Mouse (Mus musculus) MEL (cell line): ENCODE measurements at regions not wholly inside any gene's neighbourhood (a gene's known extent, or its start where the extent isn't known, plus 50 kb on each side); places are given as distances from the start of the nearest gene placed in this dataset.

ENCODE experiments used
- DNase-seq: peaks from one replicate; pipeline ENCODE4 v3.0.0; 2011; ENCODE audit warnings: low read depth, low spot score
- H3K27ac ChIP-seq: 2 replicates; pipeline ENCODE4 v1.5.1; 2012; ENCODE audit warnings: low read depth, mild to moderate bottlenecking, control low read depth, low read length, moderate library complexity; ENCODE audit not compliant: control insufficient read depth
- H3K27me3 ChIP-seq, 2 experiments: fragments of 150-350 bp in 1 of 2; sonication (generic) in 1 of 2; 2 replicates each; pipeline ENCODE4 v1.6.1; 2012; ENCODE audit warnings: low read length in 2 of 2, mild to moderate bottlenecking in 2 of 2, improper control_type of control experiment in 1 of 2, moderate library complexity in 1 of 2; ENCODE audit not compliant: insufficient read depth in 2 of 2, control insufficient read depth in 1 of 2
- H3K36me3 ChIP-seq, 2 experiments: 2 replicates each; pipeline ENCODE4 v1.6.1; 2012 to 2014; ENCODE audit warnings: low read length in 2 of 2, improper control_type of control experiment in 1 of 2, inconsistent platforms in 1 of 2, mild to moderate bottlenecking in 1 of 2; ENCODE audit not compliant: insufficient read depth in 2 of 2, control insufficient read depth in 1 of 2
- H3K4me1 ChIP-seq, 2 experiments: fragments of 150-350 bp in 1 of 2; sonication (generic) in 1 of 2; 2 replicates each; pipeline ENCODE4 v1.6.1; 2012; ENCODE audit warnings: low read length in 2 of 2, improper control_type of control experiment in 1 of 2, mild to moderate bottlenecking in 1 of 2; ENCODE audit not compliant: insufficient read depth in 2 of 2, control insufficient read depth in 1 of 2
- H3K4me3 ChIP-seq, 2 experiments: fragments of 150-350 bp in 1 of 2; sonication (generic) in 1 of 2; 2 replicates each; pipeline ENCODE4 v1.5.1; 2012; ENCODE audit warnings: low read depth in 2 of 2, low read length in 2 of 2, mild to moderate bottlenecking in 2 of 2, moderate library complexity in 2 of 2, control low read depth in 1 of 2, improper control_type of control experiment in 1 of 2; ENCODE audit not compliant: control insufficient read depth in 1 of 2, insufficient read depth in 1 of 2
- H3K79me2 ChIP-seq: 2 replicates; pipeline ENCODE4 v1.6.1; 2012; ENCODE audit warnings: mild to moderate bottlenecking, low read length, moderate library complexity; ENCODE audit not compliant: control insufficient read depth, poor library complexity, insufficient read depth
- H3K9ac ChIP-seq: 2 replicates; pipeline ENCODE4 v1.6.1; 2012; ENCODE audit warnings: low read depth, mild to moderate bottlenecking, control low read depth, low read length, moderate library complexity; ENCODE audit not compliant: control insufficient read depth, poor library complexity, severe bottlenecking
- H3K9me3 ChIP-seq: fragments of 150-350 bp; sonication (generic); replicated peaks from 2 replicates; pipeline ENCODE4 v1.6.1; 2012; ENCODE audit warnings: mild to moderate bottlenecking, low read length, improper control_type of control experiment, moderate library complexity; ENCODE audit not compliant: insufficient read depth
- CHD1 ChIP-seq: IDR thresholded peaks from 2 replicates; pipeline ENCODE4 v1.6.1; 2012; ENCODE audit warnings: low read depth, mild to moderate bottlenecking, inconsistent platforms, low read length, improper control_type of control experiment
- CHD2 ChIP-seq: IDR thresholded peaks from 2 replicates; pipeline ENCODE4 v1.6.1; 2011; ENCODE audit warnings: low read length, improper control_type of control experiment
- ELF1 ChIP-seq: IDR thresholded peaks from 2 replicates; pipeline ENCODE4 v1.6.1; 2014; ENCODE audit warnings: low read depth, mild to moderate bottlenecking, inconsistent platforms, low read length, improper control_type of control experiment, moderate library complexity
- ETS1 ChIP-seq: IDR thresholded peaks from 2 replicates; pipeline ENCODE4 v1.6.1; 2012; ENCODE audit warnings: low read depth, mild to moderate bottlenecking, inconsistent platforms, low read length, improper control_type of control experiment, moderate library complexity
- MAFK ChIP-seq: IDR thresholded peaks from 2 replicates; pipeline ENCODE4 v1.6.1; 2011; ENCODE audit warnings: low read depth, mild to moderate bottlenecking, low read length, improper control_type of control experiment, borderline replicate concordance
- MAX ChIP-seq: IDR thresholded peaks from 2 replicates; pipeline ENCODE4 v1.6.1; 2011; ENCODE audit warnings: low read length, improper control_type of control experiment
- MEF2A ChIP-seq: IDR thresholded peaks from 2 replicates; pipeline ENCODE4 v1.6.1; 2014; ENCODE audit warnings: low read depth, mild to moderate bottlenecking, inconsistent platforms, low read length, improper control_type of control experiment; ENCODE audit not compliant: poor library complexity, insufficient replicate concordance, severe bottlenecking; ENCODE audit errors: extremely low read depth
- POLR2AphosphoS5 ChIP-seq: IDR thresholded peaks from 2 replicates; pipeline ENCODE4 v1.6.1; 2012; ENCODE audit warnings: low read depth, borderline replicate concordance, mild to moderate bottlenecking, inconsistent platforms, low read length, moderate library complexity, mixed read lengths
- TAL1 ChIP-seq: IDR thresholded peaks from 2 replicates; pipeline ENCODE4 v1.6.1; 2012; ENCODE audit warnings: mild to moderate bottlenecking, inconsistent platforms, low read length, moderate library complexity, mixed read lengths
- TBP ChIP-seq: IDR thresholded peaks from 2 replicates; pipeline ENCODE4 v1.8.0; 2011; ENCODE audit warnings: low read depth, low read length, improper control_type of control experiment
- USF1 ChIP-seq: IDR thresholded peaks from 2 replicates; pipeline ENCODE4 v1.6.1; 2014; ENCODE audit warnings: low read depth, mild to moderate bottlenecking, inconsistent platforms, low read length, improper control_type of control experiment, moderate library complexity

DNA sequence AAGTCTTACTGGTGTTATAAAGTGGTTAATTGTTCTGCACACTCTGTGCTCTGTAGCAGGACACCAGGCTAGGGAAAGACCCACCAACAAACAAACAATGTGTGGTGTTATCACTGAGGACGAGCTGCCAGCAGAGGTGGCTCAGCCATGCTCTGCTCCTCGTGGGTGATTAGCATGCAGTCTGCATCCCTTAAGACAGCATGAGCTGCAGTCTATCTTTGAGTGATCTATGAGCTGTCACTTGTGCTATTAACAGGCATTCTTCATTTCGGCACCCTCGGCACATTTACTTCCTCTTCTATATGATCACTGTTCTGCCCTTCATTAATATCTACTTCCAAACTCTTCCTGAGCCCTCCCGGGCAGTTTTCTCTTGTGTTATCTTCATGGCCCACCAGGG is 178.5 kb upstream of the Ntf3 start:
- H3K36me3 ChIP-seq = no peaks in the 10 kb centered on the region
- TF ChIP-seq POLR2AphosphoS5 (no peak), CHD1 (no peak), ETS1 (no peak)
- H3K79me2 ChIP-seq = no peaks in the 10 kb centered on the region
- no peak overlapping the region for H3K9ac ChIP-seq
- H3K9me3 ChIP-seq = no peaks in the 10 kb centered on the region
- no peak overlapping the region for H3K4me3 ChIP-seq
- H3K27ac ChIP-seq = no peak overlapping the region
- DNase-seq = no peak
- H3K4me1 ChIP-seq = no peaks in the 10 kb centered on the region
- no peaks in the 10 kb centered on the region for H3K27me3 ChIP-seq

DNA sequence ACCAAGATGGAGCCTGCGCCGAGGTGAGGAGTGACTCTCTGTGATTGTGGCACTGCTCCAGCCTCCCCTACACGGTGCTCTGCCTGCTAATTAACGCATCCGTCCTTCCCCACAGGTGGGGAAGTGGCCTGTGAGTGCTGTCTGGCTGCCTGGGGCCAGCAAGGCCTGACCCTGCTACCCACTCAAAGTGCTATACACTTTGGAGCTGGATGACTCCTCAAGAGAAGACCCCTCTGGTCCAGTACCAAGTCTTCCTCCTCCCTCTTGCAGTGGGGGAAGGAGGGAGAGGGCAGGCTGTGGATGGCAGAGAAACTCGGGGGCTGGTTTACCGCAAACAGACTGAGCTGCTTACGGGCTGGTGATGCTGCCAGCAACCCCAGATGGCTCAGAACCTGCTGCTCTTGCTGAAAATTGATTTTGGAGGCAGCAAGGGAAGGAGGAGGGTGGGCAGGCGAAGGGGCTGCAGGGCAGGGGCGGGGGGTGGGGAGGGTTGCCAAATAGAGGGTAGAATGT is 173.4 kb upstream of the Ntf3 start:
- Histone ChIP-seq H3K9ac (no peak overlapping the region), H3K9me3 (no peaks in the 10 kb centered on the region), H3K4me3 (no peak overlapping the region), H3K36me3 (no peaks in the 10 kb centered on the region), H3K4me1 (no peaks in the 10 kb centered on the region), H3K79me2 (no peaks in the 10 kb centered on the region), H3K27me3 (no peaks in the 10 kb centered on the region), H3K27ac (no peak overlapping the region)
- TF ChIP-seq ELF1 (no peak), TBP (no peak), USF1 (no peak), TAL1 (no peak), ETS1 (no peak), MAX (no peak), MAFK (no peak), MEF2A (no peak), CHD2 (no peak)
- DNase-seq = no peak

DNA sequence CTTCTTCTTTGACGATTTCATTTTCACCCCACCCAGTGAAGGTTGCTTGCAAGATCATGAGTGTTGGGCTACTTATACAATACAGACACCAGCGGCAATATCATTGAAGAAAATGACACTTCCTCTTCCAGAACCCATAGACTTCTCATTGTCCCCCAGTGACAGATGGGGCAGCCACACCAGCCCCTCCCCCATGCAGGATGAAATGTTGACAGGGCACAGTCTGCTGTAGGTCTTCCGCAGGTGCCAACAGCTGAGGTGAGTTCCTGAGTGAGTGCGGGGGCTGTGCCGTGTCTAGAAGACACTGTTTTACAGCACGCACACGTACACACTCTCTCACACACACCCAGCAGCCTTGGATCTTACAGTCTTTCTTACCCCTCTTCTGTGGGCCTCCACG is 171.0 kb upstream of the Ntf3 start:
- Histone ChIP-seq H3K9ac (no peak overlapping the region), H3K4me1 (no peaks in the 10 kb centered on the region), H3K36me3 (no peaks in the 10 kb centered on the region), H3K4me3 (no peak overlapping the region), H3K9me3 (no peaks in the 10 kb centered on the region), H3K79me2 (no peaks in the 10 kb centered on the region), H3K27ac (no peak overlapping the region), H3K27me3 (no peaks in the 10 kb centered on the region)
- DNase-seq = no peak
- TF ChIP-seq CHD1 = no peak
